Mouse (Mus musculus): ENCODE results near the gene Rgs8. TPM values are rescaled to one million over a fixed set of nuclear protein-coding genes. Genes with fewer than 3 reads are reported as not detected.

The Rgs8 gene
- polyA plus RNA-seq, 1 experiment = 0.02 TPM

DNA sequence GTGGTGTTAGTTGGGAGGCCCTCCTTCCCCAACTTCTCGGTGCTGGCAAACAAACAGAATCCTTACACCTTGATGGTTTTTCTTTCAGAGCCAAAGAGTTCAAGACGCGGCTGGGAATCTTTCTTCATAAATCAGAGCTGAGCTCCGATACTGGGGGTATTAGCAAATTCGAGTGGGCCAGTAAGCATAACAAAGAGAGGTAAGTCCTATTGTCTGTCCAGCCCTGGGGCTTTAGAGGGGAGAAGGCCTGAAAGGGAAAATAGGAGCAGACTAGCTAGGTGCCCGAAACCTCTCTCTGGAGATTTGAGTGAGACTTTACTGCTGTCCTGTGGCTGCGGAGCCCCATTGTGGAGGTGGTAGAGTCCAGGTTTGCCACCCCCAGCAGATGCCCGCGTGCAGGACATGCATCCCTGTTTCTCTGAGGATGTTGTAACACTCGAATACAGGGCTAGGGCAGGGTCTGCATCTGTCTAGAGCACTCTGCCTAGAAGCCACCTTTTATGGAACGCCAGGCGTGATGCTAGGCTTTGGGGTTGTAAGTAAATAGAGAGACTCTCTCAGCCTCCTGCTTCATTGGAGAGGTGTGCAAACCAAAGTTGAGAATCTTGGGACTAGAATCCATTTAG lies 88.1 kb downstream of the Rgs8 start:
- Histone ChIP-seq H3K27ac (ENCODE audit: insufficient read depth, low read depth, low read length) (no peak overlapping the region), H3K36me3 (ENCODE audit: control insufficient read depth, insufficient read depth, low read length) (no peaks in the 10 kb centered on the region)
- TF ChIP-seq CTCF (conservative IDR thresholded peaks at IDR 0.05; ENCODE audit: insufficient read depth, insufficient read length, low read depth, low read length) = no peak
- no peak for TF ChIP-seq POLR2A (IDR thresholded peaks at IDR 0.05; ENCODE audit: low read depth, low read length)

DNA sequence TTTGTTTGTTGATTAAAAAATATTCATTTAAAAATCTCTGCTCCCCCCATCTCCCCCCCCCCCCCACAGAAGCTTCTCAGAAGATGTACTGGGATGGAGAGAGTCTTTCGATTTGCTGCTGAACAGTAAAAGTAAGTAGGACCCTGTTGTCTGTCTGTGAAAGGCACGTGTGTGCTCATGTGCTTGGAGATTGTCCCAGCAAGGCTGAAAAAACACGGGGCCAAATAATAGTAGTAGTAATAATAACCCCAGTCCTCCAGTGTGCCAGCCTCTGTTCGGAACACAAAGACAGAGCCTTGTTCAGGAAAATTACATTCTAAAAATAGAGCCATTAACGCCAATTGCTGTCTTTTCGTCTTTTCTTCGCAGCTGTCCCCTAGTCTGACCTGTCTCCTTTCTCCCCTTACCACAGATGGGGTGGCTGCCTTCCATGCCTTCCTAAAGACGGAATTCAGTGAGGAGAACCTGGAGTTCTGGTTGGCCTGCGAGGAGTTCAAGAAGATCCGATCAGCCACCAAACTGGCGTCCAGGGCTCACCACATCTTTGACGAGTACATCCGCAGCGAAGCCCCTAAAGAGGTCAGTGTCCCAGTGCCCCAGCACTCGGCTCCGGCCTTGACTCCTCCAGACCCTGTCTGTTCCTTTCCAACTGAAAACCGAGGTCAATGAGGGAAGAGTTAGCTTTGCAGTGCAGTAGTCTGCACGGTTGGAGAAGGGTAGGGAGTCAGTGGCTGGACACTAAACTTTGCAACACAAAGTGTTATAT lies 88.9 kb downstream of the Rgs8 start:
- no peak for TF ChIP-seq CTCF (conservative IDR thresholded peaks at IDR 0.05; ENCODE audit: insufficient read depth, insufficient read length, low read depth, low read length)
- TF ChIP-seq POLR2A (IDR thresholded peaks at IDR 0.05; ENCODE audit: low read depth, low read length) = no peak
- WGBS = 70% methylated on average over 18 of the region's 18 CpGs
- no peaks in the 10 kb centered on the region for H3K27me3 ChIP-seq (replicated peaks; ENCODE audit: control insufficient read depth, insufficient read depth, low read length)
- DNase-seq = no peak
- H3K4me3 ChIP-seq (ENCODE audit: insufficient read depth, low read depth, low read length) = no peak overlapping the region
- no peaks in the 10 kb centered on the region for H3K4me1 ChIP-seq (ENCODE audit: control insufficient read depth, insufficient read depth, low read length)
- no peak overlapping the region for H3K27ac ChIP-seq (ENCODE audit: insufficient read depth, low read depth, low read length)
- H3K36me3 ChIP-seq (ENCODE audit: control insufficient read depth, insufficient read depth, low read length) = no peaks in the 10 kb centered on the region

More for the DNA sequence above, 88.1 kb downstream of the Rgs8 start:
- DNase-seq = no peak
- 67% methylated on average over 12 of the region's 12 CpGs for WGBS
- H3K4me3 ChIP-seq (ENCODE audit: insufficient read depth, low read depth, low read length) = no peak overlapping the region; the same call in 1 of the 2 replicates
- no peaks in the 10 kb centered on the region for H3K4me1 ChIP-seq (ENCODE audit: control insufficient read depth, insufficient read depth, low read length)
- no peaks in the 10 kb centered on the region for H3K27me3 ChIP-seq (replicated peaks; ENCODE audit: control insufficient read depth, insufficient read depth, low read length)

DNA sequence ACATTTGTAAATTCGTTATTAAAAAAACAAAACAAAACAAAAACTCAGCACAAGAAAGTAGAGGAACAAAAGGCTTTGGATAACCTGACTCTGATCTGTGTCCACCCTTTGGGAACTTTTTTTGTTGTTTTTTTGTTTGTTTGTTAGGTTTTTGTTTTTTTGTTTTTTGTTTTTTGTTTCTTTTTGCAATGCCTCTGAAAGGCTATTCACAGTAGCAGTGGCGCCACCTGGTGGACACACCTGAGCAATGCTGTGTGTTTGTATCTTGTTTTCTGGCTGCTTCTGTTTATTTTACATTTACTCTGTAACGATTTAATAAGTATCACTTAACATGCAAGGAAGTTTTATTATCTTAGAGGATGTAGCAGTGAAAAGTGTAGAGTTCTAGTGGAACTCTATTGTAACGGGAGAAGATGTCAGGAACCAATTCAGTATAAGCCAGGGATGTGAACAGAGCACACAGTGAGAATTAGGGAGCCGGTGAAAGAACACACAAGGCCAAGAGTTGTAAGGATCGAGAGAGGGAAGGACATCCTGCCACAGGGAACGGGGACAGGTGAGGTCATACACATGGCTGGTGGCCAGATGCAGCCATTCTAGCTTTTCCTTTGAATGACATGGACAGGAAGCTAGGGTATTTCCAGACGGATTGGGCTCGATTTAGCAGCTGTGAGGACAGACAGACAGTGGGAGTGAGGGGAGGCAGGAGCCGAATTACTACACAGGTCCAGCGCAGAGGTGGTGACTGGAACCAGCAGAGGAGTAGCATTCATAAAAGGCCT lies 89.7 kb downstream of the Rgs8 start:
- TF ChIP-seq POLR2A (IDR thresholded peaks at IDR 0.05; ENCODE audit: low read depth, low read length) = no peak
- peak; percentile 89 for TF ChIP-seq CTCF (conservative IDR thresholded peaks at IDR 0.05; ENCODE audit: insufficient read depth, insufficient read length, low read depth, low read length)
- 38% methylated on average over 11 of the region's 11 CpGs for WGBS
- peak; percentile 75 for DNase-seq
- Histone ChIP-seq H3K4me3 (ENCODE audit: insufficient read depth, low read depth, low read length) (no peak overlapping the region), H3K27ac (ENCODE audit: insufficient read depth, low read depth, low read length) (no peak overlapping the region), H3K4me1 (ENCODE audit: control insufficient read depth, insufficient read depth, low read length) (no peaks in the 10 kb centered on the region), H3K27me3 (replicated peaks; ENCODE audit: control insufficient read depth, insufficient read depth, low read length) (no peaks in the 10 kb centered on the region), H3K36me3 (ENCODE audit: control insufficient read depth, insufficient read depth, low read length) (no peaks in the 10 kb centered on the region)

DNA sequence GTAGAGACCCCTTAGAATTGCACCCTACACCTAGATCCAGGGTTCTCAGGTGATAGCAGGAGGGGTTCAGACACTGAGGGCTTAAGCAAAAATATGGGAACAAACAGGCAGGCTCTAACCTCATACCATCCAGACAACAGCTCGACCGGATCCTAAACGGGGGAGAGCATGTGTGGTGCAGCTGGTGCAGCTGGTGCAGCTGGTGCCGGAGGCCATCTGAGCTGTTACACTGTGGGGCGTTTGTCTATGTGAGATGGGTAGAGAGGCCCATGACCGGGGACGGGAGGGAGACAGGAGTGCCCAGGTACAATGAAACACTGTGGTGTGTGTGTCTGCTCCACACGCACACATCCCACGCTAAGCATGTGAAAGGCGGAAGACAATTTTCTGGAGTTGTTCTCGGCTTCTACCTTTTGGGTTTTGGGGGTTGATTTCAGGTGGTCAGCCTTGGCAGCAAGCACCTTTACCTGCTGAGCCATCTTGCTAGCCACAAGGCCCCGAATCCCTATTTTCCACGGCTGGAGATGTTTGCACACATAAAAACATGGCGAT lies 93.4 kb downstream of the Rgs8 start:
- no peak for DNase-seq
- TF ChIP-seq POLR2A (IDR thresholded peaks at IDR 0.05; ENCODE audit: low read depth, low read length) (no peak), CTCF (conservative IDR thresholded peaks at IDR 0.05; ENCODE audit: insufficient read depth, insufficient read length, low read depth, low read length) (no peak)
- Histone ChIP-seq H3K27me3 (replicated peaks; ENCODE audit: control insufficient read depth, insufficient read depth, low read length) (no peaks in the 10 kb centered on the region), H3K4me1 (ENCODE audit: control insufficient read depth, insufficient read depth, low read length) (0 out of 2 replicates have a peak, but pooled peaks cover 3% of the 10 kb centered on the region), H3K27ac (ENCODE audit: insufficient read depth, low read depth, low read length) (no peak overlapping the region), H3K4me3 (ENCODE audit: insufficient read depth, low read depth, low read length) (no peak overlapping the region), H3K36me3 (ENCODE audit: control insufficient read depth, insufficient read depth, low read length) (no peaks in the 10 kb centered on the region)
- 81% methylated on average over 14 of the region's 14 CpGs for WGBS

DNA sequence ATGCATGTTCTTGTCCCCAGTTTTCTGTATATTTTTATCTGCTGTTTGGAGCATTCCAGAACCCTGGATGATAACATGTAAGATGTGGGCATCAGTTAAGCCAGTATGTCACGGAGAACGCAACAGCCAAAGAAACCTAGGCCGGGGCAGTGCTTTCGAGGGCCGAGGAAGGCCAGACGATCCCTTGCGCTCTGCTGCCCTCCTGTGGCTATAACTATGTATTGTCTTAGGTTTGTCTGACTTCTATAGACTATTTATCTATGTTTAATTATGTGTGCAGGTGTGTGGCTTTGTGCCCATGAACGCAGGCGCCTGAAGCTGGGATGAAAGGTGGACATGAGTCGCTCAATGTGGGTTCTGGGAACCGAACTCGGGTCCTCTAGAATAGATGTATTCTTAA lies 93.9 kb downstream of the Rgs8 start:
- H3K27ac ChIP-seq (ENCODE audit: insufficient read depth, low read depth, low read length) = no peak overlapping the region
- DNase-seq = peak; percentile 70
- 0 out of 2 replicates have a peak, but pooled peaks cover 3% of the 10 kb centered on the region for H3K4me1 ChIP-seq (ENCODE audit: control insufficient read depth, insufficient read depth, low read length)
- H3K4me3 ChIP-seq (ENCODE audit: insufficient read depth, low read depth, low read length) = no peak overlapping the region
- WGBS = 4% methylated on average over 12 of the region's 12 CpGs
- H3K36me3 ChIP-seq (ENCODE audit: control insufficient read depth, insufficient read depth, low read length) = no peaks in the 10 kb centered on the region
- TF ChIP-seq POLR2A (IDR thresholded peaks at IDR 0.05; ENCODE audit: low read depth, low read length) (no peak), CTCF (conservative IDR thresholded peaks at IDR 0.05; ENCODE audit: insufficient read depth, insufficient read length, low read depth, low read length) (peak; percentile 94)
- no peaks in the 10 kb centered on the region for H3K27me3 ChIP-seq (replicated peaks; ENCODE audit: control insufficient read depth, insufficient read depth, low read length)

DNA sequence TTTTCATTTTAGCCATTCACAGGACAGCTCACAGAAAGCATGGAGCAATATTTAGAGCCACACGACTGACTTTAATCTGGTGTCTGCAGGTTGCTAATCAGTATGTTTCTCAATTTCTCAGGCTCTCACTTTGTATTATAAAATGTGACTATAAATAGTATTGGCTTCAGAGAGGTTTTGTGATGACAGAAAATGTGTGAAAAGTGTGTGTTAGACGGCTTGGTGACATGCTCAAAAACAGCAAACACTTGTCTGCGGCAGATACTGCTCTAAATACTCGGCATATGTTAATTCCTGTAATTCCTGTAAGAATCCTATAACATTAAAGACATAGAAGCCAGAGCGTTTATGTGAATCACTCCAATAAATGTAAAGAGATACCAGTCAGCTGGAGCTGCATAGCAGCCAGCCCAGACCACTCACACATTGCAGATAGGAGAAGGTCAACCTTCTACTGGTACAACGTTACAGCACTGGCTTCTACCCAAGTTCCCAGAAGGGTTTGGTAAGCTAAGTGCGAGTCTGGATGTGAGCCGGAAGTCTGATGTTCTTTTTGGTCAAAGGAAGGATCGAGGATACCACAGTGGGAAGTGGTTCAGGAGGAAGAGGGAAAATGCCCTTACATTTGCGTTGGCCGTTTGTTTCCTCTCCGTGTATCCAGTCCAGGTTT lies 95.2 kb downstream of the Rgs8 start:
- WGBS = 63% methylated on average over 12 of the region's 12 CpGs
- no peak for DNase-seq
- Histone ChIP-seq H3K27me3 (replicated peaks; ENCODE audit: control insufficient read depth, insufficient read depth, low read length) (no peaks in the 10 kb centered on the region), H3K27ac (ENCODE audit: insufficient read depth, low read depth, low read length) (no peak overlapping the region), H3K36me3 (ENCODE audit: control insufficient read depth, insufficient read depth, low read length) (no peaks in the 10 kb centered on the region), H3K4me1 (ENCODE audit: control insufficient read depth, insufficient read depth, low read length) (0 out of 2 replicates have a peak, but pooled peaks cover 3% of the 10 kb centered on the region), H3K4me3 (ENCODE audit: insufficient read depth, low read depth, low read length) (no peak overlapping the region)
- TF ChIP-seq CTCF (conservative IDR thresholded peaks at IDR 0.05; ENCODE audit: insufficient read depth, insufficient read length, low read depth, low read length) = no peak
- no peak for TF ChIP-seq POLR2A (IDR thresholded peaks at IDR 0.05; ENCODE audit: low read depth, low read length)
